ENCODE assay signal across 11 mouse cellular contexts in genomic region chr2:59645515-59645914, GRCm38 (mm10). TPM values are rescaled to one million over a fixed set of nuclear protein-coding genes. Genes with fewer than 3 reads are reported as not detected.
DNase-seq lines count a peak whose midpoint lies in the region; ATAC-seq lines count a peak whose summit lies in the region.
"Had no signal": no experiment of that assay in that cellular context is flagged by ENCODE, and none has a peak within 500 bp of the region (broad histone marks: within the 10 kb centered on the region; RNA-seq: fewer than 3 reads in every experiment).

No protein-coding gene starts in this region.

- 0 out of 2 replicates have a peak overlapping the region, but pooled peaks have one; percentile 11 for H3K27ac ChIP-seq in heart, embryonic 10.5 days
- H3K27ac ChIP-seq in forebrain, embryonic 14.5 days (ENCODE audit: low read depth, low read length), result no peak overlapping the region
- H3K27ac ChIP-seq in liver, embryonic 11.5 days (ENCODE audit: low read depth, low read length), result no peak overlapping the region
- H3K27ac ChIP-seq: kidney, postnatal 0 days; limb, embryonic 15.5 days; macrophage had no signal

- WGBS in heart, embryonic 10.5 days, result 75% methylated on average over 3 of the region's 3 CpGs
- 31% methylated on average over 3 of the region's 3 CpGs for WGBS in forebrain, embryonic 14.5 days
- 72% methylated on average over 3 of the region's 3 CpGs for WGBS in liver, embryonic 11.5 days

- H3K27me3 ChIP-seq in heart, embryonic 10.5 days (ENCODE audit: insufficient read depth, poor library complexity, severe bottlenecking), result no peaks in the 10 kb centered on the region
- H3K27me3 ChIP-seq in forebrain, embryonic 14.5 days (replicated peaks; ENCODE audit: control insufficient read depth, insufficient read depth, low read length), result no peaks in the 10 kb centered on the region
- H3K27me3 ChIP-seq in liver, embryonic 11.5 days (replicated peaks; ENCODE audit: control insufficient read depth, insufficient read depth, low read length), result peaks cover 5% of the 10 kb centered on the region; the same call in 1 of the 2 replicates
- H3K27me3 ChIP-seq: limb, embryonic 15.5 days had no signal

- H3K9me3 ChIP-seq in heart, embryonic 10.5 days, result no peaks in the 10 kb centered on the region
- no peaks in the 10 kb centered on the region for H3K9me3 ChIP-seq in forebrain, embryonic 14.5 days (replicated peaks; ENCODE audit: control insufficient read depth, low read length)
- no peaks in the 10 kb centered on the region for H3K9me3 ChIP-seq in liver, embryonic 11.5 days (ENCODE audit: control insufficient read depth, low read length)
- H3K9me3 ChIP-seq: limb, embryonic 15.5 days had no signal

- peak; percentile 29; the same call in 1 of the 2 replicates for ATAC-seq in forebrain, embryonic 14.5 days
- no peak for ATAC-seq in liver, embryonic 11.5 days (replicated peaks; ENCODE audit: low FRiP score)

- no peaks in the 10 kb centered on the region for H3K36me3 ChIP-seq in heart, embryonic 10.5 days
- no peaks in the 10 kb centered on the region for H3K36me3 ChIP-seq in forebrain, embryonic 14.5 days (ENCODE audit: control insufficient read depth, insufficient read depth, low read length)
- no peaks in the 10 kb centered on the region for H3K36me3 ChIP-seq in liver, embryonic 11.5 days (ENCODE audit: control insufficient read depth, insufficient read depth, low read length)
- H3K36me3 ChIP-seq: limb, embryonic 15.5 days had no signal

- H3K4me3 ChIP-seq in heart, embryonic 10.5 days, result no peak overlapping the region
- H3K4me3 ChIP-seq in forebrain, embryonic 14.5 days (ENCODE audit: low read depth, low read length), result no peak overlapping the region
- H3K4me3 ChIP-seq in liver, embryonic 11.5 days (ENCODE audit: low read depth, low read length), result no peak overlapping the region
- H3K4me3 ChIP-seq: limb, embryonic 15.5 days had no signal

- H3K4me1 ChIP-seq in heart, embryonic 10.5 days, result peaks cover 72% of the 10 kb centered on the region
- H3K4me1 ChIP-seq in forebrain, embryonic 14.5 days (ENCODE audit: control insufficient read depth, insufficient read depth, low read length), result peaks cover 24% of the 10 kb centered on the region
- H3K4me1 ChIP-seq in liver, embryonic 11.5 days (replicated peaks; ENCODE audit: control insufficient read depth, insufficient read depth, low read length), result peaks cover 11% of the 10 kb centered on the region; the same call in 1 of the 2 replicates

- no peak overlapping the region for H3K4me2 ChIP-seq in forebrain, embryonic 14.5 days (ENCODE audit: low read length)
- no peak overlapping the region for H3K4me2 ChIP-seq in liver, embryonic 11.5 days
- H3K4me2 ChIP-seq: limb, embryonic 15.5 days had no signal

- H3K9ac ChIP-seq in forebrain, embryonic 14.5 days (ENCODE audit: low read length), result no peak overlapping the region
- no peak overlapping the region for H3K9ac ChIP-seq in liver, embryonic 11.5 days (ENCODE audit: low read depth, low read length)
- H3K9ac ChIP-seq: limb, embryonic 15.5 days had no signal

- DNase-seq in heart, embryonic 10.5 days (ENCODE audit: low spot score), result no peak
- no peak for DNase-seq in heart, adult 9 months (ENCODE audit: low spot score in 2 of 2)
- DNase-seq in right cerebral cortex, adult 2 months (ENCODE audit: low spot score in 2 of 2), result peak; percentile 24 to 49
- DNase-seq in right cerebral cortex, postnatal 36 days (ENCODE audit: low spot score in 2 of 2), result no peak
- DNase-seq in forebrain, embryonic 14.5 days (ENCODE audit: low spot score), result peak; percentile 65
- peak; percentile 22 for DNase-seq in right cerebral cortex, postnatal 4 days
- no peak for DNase-seq in thymus, postnatal 4 days
- DNase-seq in liver, embryonic 11.5 days (ENCODE audit: low spot score), result no peak

RNA-seq across cellular contexts. Expression of gene Tanc1, which starts 33.7 kb away (rescaled TPM):
- polyA plus RNA-seq in heart, embryonic 10.5 days (2016; fragmentation: Nextera tagmentation; extraction: Ambion mirVana), result 40.7 and 41.3 TPM in 2 replicates
- 4.9 and 5.9 TPM in 2 replicates for polyA plus RNA-seq in forebrain, embryonic 14.5 days (2014; fragmentation: Nextera tagmentation; extraction: Ambion mirVana)
- polyA plus RNA-seq in liver, embryonic 11.5 days (2014; fragmentation: Nextera tagmentation; extraction: Ambion mirVana), result 11.8 and 12.5 TPM in 2 replicates

Comparison
In these comparisons a context has a peak if more than half of its experiments do, and no peak if none do; other contexts are left out.
1. DNase-seq: peak in right cerebral cortex, adult 2 months (2 of 2), forebrain, embryonic 14.5 days (single experiment) and right cerebral cortex, postnatal 4 days (single experiment); none in heart, embryonic 10.5 days (single experiment), heart, adult 9 months (0 of 2), right cerebral cortex, postnatal 36 days (0 of 2), thymus, postnatal 4 days (single experiment) and liver, embryonic 11.5 days (single experiment).